ENCODE assay signal across 11 mouse cellular contexts in genomic region chr17:8408589-8409295, GRCm38 (mm10). TPM values are rescaled to one million over a fixed set of nuclear protein-coding genes. Genes with fewer than 3 reads are reported as not detected.
DNase-seq lines count a peak whose midpoint lies in the region; ATAC-seq lines count a peak whose summit lies in the region.
"Had no signal": no experiment of that assay in that cellular context is flagged by ENCODE, and none has a peak within 500 bp of the region (broad histone marks: within the 10 kb centered on the region; RNA-seq: fewer than 3 reads in every experiment).

No protein-coding gene starts in this region.

- DNase-seq in heart, postnatal 36 days = no peak
- DNase-seq in 416B (ENCODE audit: low read depth) = peak; percentile 29
- no peak for DNase-seq in embryonic facial prominence, embryonic 11.5 days (ENCODE audit: low spot score)
- no peak for DNase-seq in right cerebral cortex, postnatal 25 days
- no peak for DNase-seq in right cerebral cortex, adult 2 months (ENCODE audit: low spot score in 2 of 2)
- no peak for DNase-seq in Muller cell, postnatal 12 days (ENCODE audit: inconsistent ontology term)

- H3K4me1 ChIP-seq in heart, embryonic 11.5 days (ENCODE audit: control insufficient read depth, insufficient read depth, low read length) = peaks cover 10% of the 10 kb centered on the region
- peaks cover 8% of the 10 kb centered on the region for H3K4me1 ChIP-seq in embryonic facial prominence, embryonic 11.5 days (ENCODE audit: control insufficient read depth, insufficient read depth, low read length)
- peaks cover 18% of the 10 kb centered on the region for H3K4me1 ChIP-seq in limb, embryonic 13.5 days

- H3K36me3 ChIP-seq in heart, embryonic 11.5 days (ENCODE audit: control insufficient read depth, insufficient read depth, low read length) = no peaks in the 10 kb centered on the region
- no peaks in the 10 kb centered on the region for H3K36me3 ChIP-seq in embryonic facial prominence, embryonic 11.5 days (replicated peaks; ENCODE audit: control insufficient read depth, insufficient read depth, low read depth, low read length)
- no peaks in the 10 kb centered on the region for H3K36me3 ChIP-seq in limb, embryonic 13.5 days

- H3K4me2 ChIP-seq in heart, embryonic 11.5 days = peak overlapping the region; percentile 37; the same call in 1 of the 2 replicates
- peak overlapping the region; percentile 19; the same call in 1 of the 2 replicates for H3K4me2 ChIP-seq in embryonic facial prominence, embryonic 11.5 days (ENCODE audit: low read depth, low read length)
- peak overlapping the region; percentile 31 for H3K4me2 ChIP-seq in limb, embryonic 13.5 days (replicated peaks)

- no peak overlapping the region for H3K9ac ChIP-seq in heart, embryonic 11.5 days (ENCODE audit: low read depth, low read length)
- H3K9ac ChIP-seq in embryonic facial prominence, embryonic 11.5 days (replicated peaks; ENCODE audit: low read length) = peak overlapping the region; percentile 4
- H3K9ac ChIP-seq in limb, embryonic 13.5 days = no peak overlapping the region

- 5% methylated on average over 16 of the region's 16 CpGs for WGBS in heart, embryonic 11.5 days (ENCODE audit: insufficient replicate concordance)
- 3% methylated on average over 16 of the region's 16 CpGs for WGBS in embryonic facial prominence, embryonic 11.5 days
- WGBS in limb, embryonic 13.5 days = 2% methylated on average over 16 of the region's 16 CpGs

- no peaks in the 10 kb centered on the region for H3K9me3 ChIP-seq in heart, embryonic 11.5 days (replicated peaks; ENCODE audit: control insufficient read depth, low read length)
- H3K9me3 ChIP-seq in embryonic facial prominence, embryonic 11.5 days (replicated peaks; ENCODE audit: control insufficient read depth, low read length) = no peaks in the 10 kb centered on the region
- no peaks in the 10 kb centered on the region for H3K9me3 ChIP-seq in limb, embryonic 13.5 days

- H3K27me3 ChIP-seq in heart, embryonic 11.5 days (ENCODE audit: control insufficient read depth, insufficient read depth, low read length) = peaks cover 15% of the 10 kb centered on the region
- no peaks in the 10 kb centered on the region; the same call in 1 of the 2 replicates for H3K27me3 ChIP-seq in embryonic facial prominence, embryonic 11.5 days (ENCODE audit: control insufficient read depth, insufficient read depth, low read length)
- H3K27me3 ChIP-seq in limb, embryonic 13.5 days = peaks cover 18% of the 10 kb centered on the region

- H3K27ac ChIP-seq in heart, embryonic 11.5 days (ENCODE audit: low read depth, low read length) = no peak overlapping the region
- no peak overlapping the region for H3K27ac ChIP-seq in embryonic facial prominence, embryonic 11.5 days (replicated peaks; ENCODE audit: low read depth, low read length)
- no peak overlapping the region for H3K27ac ChIP-seq in limb, embryonic 13.5 days

- H3K4me3 ChIP-seq in heart, embryonic 11.5 days (ENCODE audit: low read depth, low read length) = no peak overlapping the region
- H3K4me3 ChIP-seq in embryonic facial prominence, embryonic 11.5 days (ENCODE audit: low read depth, low read length) = no peak overlapping the region
- no peak overlapping the region for H3K4me3 ChIP-seq in limb, embryonic 13.5 days

- ATAC-seq in heart, embryonic 11.5 days (replicated peaks; ENCODE audit: insufficient number of reproducible peaks, low FRiP score, low TSS enrichment) = no peak
- ATAC-seq in embryonic facial prominence, embryonic 11.5 days (replicated peaks; ENCODE audit: insufficient number of reproducible peaks, low FRiP score, low TSS enrichment, low read depth) = 0 out of 2 replicates have a peak, but pooled peaks have one; percentile 12
- peak; percentile 34; the same call in 1 of the 2 replicates for ATAC-seq in limb, embryonic 13.5 days (ENCODE audit: low FRiP score, low read depth)
- ATAC-seq: CD4-positive, CD25-positive, alpha-beta regulatory T cell, adult 4 months had no signal

- intact Hi-C loops in heart, postnatal 36 days (cut with DNase I) = no loop called here

RNA-seq across cellular contexts. Expression of gene T, which starts 25.5 kb away (rescaled TPM):
- 0.24 and 0.31 TPM in 2 replicates for polyA plus RNA-seq in heart, embryonic 11.5 days (2014; fragmentation: Nextera tagmentation; extraction: Ambion mirVana)
- not detected for total RNA-seq in heart, postnatal 36 days (2021)
- polyA plus RNA-seq in embryonic facial prominence, embryonic 11.5 days (2014; fragmentation: Nextera tagmentation; extraction: Ambion mirVana) = 0.27 and 0.50 TPM in 2 replicates
- polyA plus RNA-seq in limb, embryonic 13.5 days (2015; fragmentation: Nextera tagmentation; extraction: Ambion mirVana) = 0.61 and 0.97 TPM in 2 replicates
- total RNA-seq: layer of hippocampus, postnatal 14 days had no signal
- polyA plus RNA-seq: CD4-positive, CD25-positive, alpha-beta regulatory T cell, adult 4 months; spleen, adult 2 months had no signal

RNA-seq across cellular contexts. Expression of gene T2, which starts 53.0 kb away (rescaled TPM):
- 0.73 and 0.79 TPM in 2 replicates for polyA plus RNA-seq in heart, embryonic 11.5 days (2014; fragmentation: Nextera tagmentation; extraction: Ambion mirVana)
- under 1 TPM; 0.30 to 0.75 TPM for total RNA-seq in heart, postnatal 36 days (2021)
- polyA plus RNA-seq in embryonic facial prominence, embryonic 11.5 days (2014; fragmentation: Nextera tagmentation; extraction: Ambion mirVana) = 0.74 and 1.2 TPM in 2 replicates
- polyA plus RNA-seq in limb, embryonic 13.5 days (2015; fragmentation: Nextera tagmentation; extraction: Ambion mirVana) = 1.1 and 1.3 TPM in 2 replicates
- polyA plus RNA-seq: spleen, adult 2 months had no signal
